Mouse (Mus musculus) brain, embryonic 14.5 days (tissue): ENCODE measurements at regions not wholly inside any gene's neighbourhood (a gene's known extent, or its start where the extent isn't known, plus 50 kb on each side); places are given as distances from the start of the nearest gene placed in this dataset.

Source experiments
- CTCF ChIP-seq: fragments of 200-500 bp; IDR thresholded peaks from 2 replicates; pipeline ENCODE4 v1.5.1; 2012; ENCODE audit warnings: inconsistent platforms, mild to moderate bottlenecking, moderate library complexity, borderline replicate concordance; ENCODE audit not compliant: insufficient read depth, insufficient read length; ENCODE audit errors: extremely low read depth
- POLR2A ChIP-seq: fragments of 200-500 bp; IDR thresholded peaks from 2 replicates; pipeline ENCODE4 v1.6.1; 2012; ENCODE audit warnings: mild to moderate bottlenecking, inconsistent platforms, borderline replicate concordance; ENCODE audit not compliant: poor library complexity, insufficient read depth, insufficient read length, severe bottlenecking; ENCODE audit errors: extremely low read depth

DNA sequence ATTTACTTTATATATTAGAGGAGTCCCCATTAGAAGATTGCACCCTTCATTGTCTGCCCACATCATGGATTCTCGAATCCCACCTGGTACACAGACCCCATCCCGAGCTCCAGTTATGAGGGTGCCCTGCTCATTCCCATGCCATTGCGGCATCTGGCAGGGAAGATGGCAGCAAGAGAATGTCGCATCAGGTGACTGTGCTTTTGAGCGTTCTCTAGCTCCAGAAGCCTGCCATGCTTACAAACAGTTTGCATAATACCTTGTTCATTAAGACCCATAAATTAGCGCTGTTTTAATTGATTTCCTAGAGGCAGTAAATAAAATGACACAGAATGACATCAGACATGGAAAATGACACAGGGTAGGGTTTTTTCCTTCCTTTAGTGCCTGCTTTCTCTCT is 398.0 kb upstream of the Igfbp7 start:
- no peak for TF ChIP-seq CTCF
- TF ChIP-seq POLR2A, result no peak
